ENCODE assay signal across 15 mouse cellular contexts in genomic region chr2:18111411-18111810, GRCm38 (mm10). TPM values are rescaled to one million over a fixed set of nuclear protein-coding genes. Genes with fewer than 3 reads are reported as not detected.
DNase-seq lines count a peak whose midpoint lies in the region; ATAC-seq lines count a peak whose summit lies in the region.
"Had no signal": no experiment of that assay in that cellular context is flagged by ENCODE, and none has a peak within 500 bp of the region (broad histone marks: within the 10 kb centered on the region; RNA-seq: fewer than 3 reads in every experiment).

No protein-coding gene starts in this region.

- no peaks in the 10 kb centered on the region for H3K4me1 ChIP-seq in neural tube, embryonic 15.5 days
- no peaks in the 10 kb centered on the region for H3K4me1 ChIP-seq in embryonic facial prominence, embryonic 11.5 days (ENCODE audit: control insufficient read depth, insufficient read depth, low read length)
- H3K4me1 ChIP-seq: limb, embryonic 15.5 days had no signal

- no peak overlapping the region for H3K27ac ChIP-seq in neural tube, embryonic 15.5 days (replicated peaks)
- no peak overlapping the region for H3K27ac ChIP-seq in embryonic facial prominence, embryonic 11.5 days (replicated peaks; ENCODE audit: low read depth, low read length)
- H3K27ac ChIP-seq: limb, embryonic 15.5 days had no signal

- H3K9ac ChIP-seq in neural tube, embryonic 15.5 days (replicated peaks) = no peak overlapping the region
- no peak overlapping the region for H3K9ac ChIP-seq in embryonic facial prominence, embryonic 11.5 days (replicated peaks; ENCODE audit: low read length)
- H3K9ac ChIP-seq: forebrain, postnatal 0 days; limb, embryonic 15.5 days had no signal

- no peak for ATAC-seq in neural tube, embryonic 15.5 days (ENCODE audit: low FRiP score)
- ATAC-seq in embryonic facial prominence, embryonic 11.5 days (replicated peaks; ENCODE audit: insufficient number of reproducible peaks, low FRiP score, low TSS enrichment, low read depth) = no peak
- no peak for ATAC-seq in inflammation-experienced regulatory T-cells, adult 6 months
- ATAC-seq: CD4-positive, CD25-positive, alpha-beta regulatory T cell, adult 4 months; forebrain, postnatal 0 days; intestine, postnatal 0 days had no signal

- peaks cover 22% of the 10 kb centered on the region for H3K36me3 ChIP-seq in neural tube, embryonic 15.5 days
- no peaks in the 10 kb centered on the region for H3K36me3 ChIP-seq in embryonic facial prominence, embryonic 11.5 days (replicated peaks; ENCODE audit: control insufficient read depth, insufficient read depth, low read depth, low read length)

- no peak overlapping the region for H3K4me2 ChIP-seq in neural tube, embryonic 15.5 days
- H3K4me2 ChIP-seq in embryonic facial prominence, embryonic 11.5 days (ENCODE audit: low read depth, low read length) = no peak overlapping the region
- H3K4me2 ChIP-seq: limb, embryonic 15.5 days; midbrain, embryonic 11.5 days had no signal

- H3K4me3 ChIP-seq in neural tube, embryonic 15.5 days (replicated peaks) = no peak overlapping the region
- H3K4me3 ChIP-seq in embryonic facial prominence, embryonic 11.5 days (ENCODE audit: low read depth, low read length) = no peak overlapping the region
- H3K4me3 ChIP-seq: limb, embryonic 15.5 days had no signal

- no peaks in the 10 kb centered on the region for H3K27me3 ChIP-seq in neural tube, embryonic 15.5 days (replicated peaks)
- H3K27me3 ChIP-seq in embryonic facial prominence, embryonic 11.5 days (ENCODE audit: control insufficient read depth, insufficient read depth, low read length) = no peaks in the 10 kb centered on the region
- H3K27me3 ChIP-seq: limb, embryonic 15.5 days had no signal

- DNase-seq in gastrocnemius, postnatal 25 days = peak; percentile 6
- no peak for DNase-seq in gastrocnemius, adult 8-10 months (ENCODE audit: low spot score in 2 of 2)
- DNase-seq in neural tube, embryonic 10.5 days (ENCODE audit: extremely low spot score, low spot score) = peak; percentile 42
- DNase-seq in embryonic facial prominence, embryonic 11.5 days (ENCODE audit: low spot score) = peak; percentile 64
- peak; percentile 68 for DNase-seq in mesoderm, embryonic 11.5 days (ENCODE audit: low read depth, low spot score)
- DNase-seq in thymus, postnatal 10 days (ENCODE audit: low spot score in 2 of 2) = no peak
- DNase-seq: cerebellum, adult 8-10 months; forebrain, postnatal 0 days; layer of hippocampus, postnatal 36 days had no signal

- no peaks in the 10 kb centered on the region for H3K9me3 ChIP-seq in neural tube, embryonic 15.5 days (replicated peaks)
- no peaks in the 10 kb centered on the region for H3K9me3 ChIP-seq in embryonic facial prominence, embryonic 11.5 days (replicated peaks; ENCODE audit: control insufficient read depth, low read length)

RNA-seq across cellular contexts. Expression of gene Mllt10, which starts 56.4 kb away (rescaled TPM):
- 10 to 100 TPM; 15.1 to 18.5 TPM for total RNA-seq in gastrocnemius, postnatal 25 days (2021)
- 10 to 100 TPM; 17.3 to 22.4 (median 20.5) TPM for total RNA-seq in gastrocnemius, adult 8-10 months (2022)
- 46.2 and 57.7 TPM in 2 replicates for polyA plus RNA-seq in neural tube, embryonic 15.5 days (2015; fragmentation: Nextera tagmentation; extraction: Ambion mirVana)
- 40.8 and 44.3 TPM in 2 replicates for polyA plus RNA-seq in embryonic facial prominence, embryonic 11.5 days (2014; fragmentation: Nextera tagmentation; extraction: Ambion mirVana)
- polyA plus RNA-seq in inflammation-experienced regulatory T-cells, adult 6 months (2017; shearing (Covaris generic)) = 10 to 100 TPM; 26.7 to 44.6 (median 37.8) TPM

Comparison
In these comparisons a context has a peak if more than half of its experiments do, and no peak if none do; other contexts are left out.
1. DNase-seq: peak in gastrocnemius, postnatal 25 days (single experiment), neural tube, embryonic 10.5 days (single experiment), embryonic facial prominence, embryonic 11.5 days (single experiment) and mesoderm, embryonic 11.5 days (single experiment); none in gastrocnemius, adult 8-10 months (0 of 2) and thymus, postnatal 10 days (0 of 2).